8 mouse cellular contexts compared by ENCODE assay signal in genomic region chr6:4544554-4544953, GRCm38 (mm10). TPM values are rescaled to one million over a fixed set of nuclear protein-coding genes. Genes with fewer than 3 reads are reported as not detected.
A peak's percentile ranks its signal among the peaks of the same experiment; 100 is the strongest.
DNase-seq lines count a peak whose midpoint lies in the region; ATAC-seq and TF ChIP-seq lines count a peak whose summit lies in the region.

No protein-coding gene starts in this region.

- H3K9ac ChIP-seq in forebrain, embryonic 13.5 days: no peak overlapping the region
- H3K9ac ChIP-seq in forebrain, embryonic 16.5 days (replicated peaks; ENCODE audit: low read depth, low read length): no peak overlapping the region

- no peaks in the 10 kb centered on the region for H3K9me3 ChIP-seq in forebrain, embryonic 13.5 days (replicated peaks)
- no peaks in the 10 kb centered on the region for H3K9me3 ChIP-seq in forebrain, embryonic 16.5 days (ENCODE audit: control insufficient read depth, low read length)

- no peaks in the 10 kb centered on the region for H3K36me3 ChIP-seq in forebrain, embryonic 13.5 days (ENCODE audit: poor library complexity, severe bottlenecking)
- H3K36me3 ChIP-seq in forebrain, embryonic 16.5 days (ENCODE audit: control insufficient read depth, insufficient read depth): no peaks in the 10 kb centered on the region
- no peaks in the 10 kb centered on the region for H3K36me3 ChIP-seq in thymus, adult 2 months (ENCODE audit: control insufficient read depth, insufficient read depth, low read length)
- H3K36me3 ChIP-seq in small intestine, adult 2 months (ENCODE audit: control insufficient read depth, insufficient read depth, low read length): no peaks in the 10 kb centered on the region

- no peaks in the 10 kb centered on the region; the same call in 1 of the 2 replicates for H3K4me1 ChIP-seq in forebrain, embryonic 13.5 days
- no peaks in the 10 kb centered on the region for H3K4me1 ChIP-seq in forebrain, embryonic 16.5 days (replicated peaks; ENCODE audit: control insufficient read depth, insufficient read depth, low read length)
- H3K4me1 ChIP-seq in thymus, adult 2 months (replicated peaks; ENCODE audit: control insufficient read depth, insufficient read depth, low read length): no peaks in the 10 kb centered on the region
- H3K4me1 ChIP-seq in small intestine, adult 2 months (ENCODE audit: control insufficient read depth, insufficient read depth, insufficient read length, low read length): no peaks in the 10 kb centered on the region

- no peaks in the 10 kb centered on the region for H3K27me3 ChIP-seq in forebrain, embryonic 13.5 days
- H3K27me3 ChIP-seq in forebrain, embryonic 16.5 days (replicated peaks; ENCODE audit: control insufficient read depth, insufficient read depth, low read length): 0 out of 2 replicates have a peak, but pooled peaks cover 2% of the 10 kb centered on the region
- H3K27me3 ChIP-seq in thymus, adult 2 months (ENCODE audit: control insufficient read depth, insufficient read depth, low read length): no peaks in the 10 kb centered on the region
- 0 out of 2 replicates have a peak, but pooled peaks cover 2% of the 10 kb centered on the region for H3K27me3 ChIP-seq in small intestine, adult 2 months (ENCODE audit: control insufficient read depth, insufficient read depth, low read length)

- 48% methylated on average over 6 of the region's 6 CpGs for WGBS in forebrain, embryonic 13.5 days
- 44% methylated on average over 6 of the region's 6 CpGs for WGBS in forebrain, embryonic 16.5 days
- 47% methylated on average over 6 of the region's 6 CpGs for WGBS in thymus, adult 2 months
- 45% methylated on average over 6 of the region's 6 CpGs for WGBS in small intestine, adult 2 months

- no peak overlapping the region for H3K4me2 ChIP-seq in forebrain, embryonic 13.5 days
- no peak overlapping the region for H3K4me2 ChIP-seq in forebrain, embryonic 16.5 days (ENCODE audit: low read length)

- peak; percentile 36 for DNase-seq in thymus, adult 2 months
- no peak for DNase-seq in thymus, adult 18-20 months
- DNase-seq in embryo, embryonic 10.5 days (ENCODE audit: low spot score): peak; percentile 66
- peak; percentile 59 to 71 for DNase-seq in kidney, postnatal 4 days
- DNase-seq in right cerebral cortex, postnatal 14 days: no peak

- no peak overlapping the region for H3K27ac ChIP-seq in forebrain, embryonic 13.5 days
- H3K27ac ChIP-seq in forebrain, embryonic 16.5 days (ENCODE audit: low read length): no peak overlapping the region
- H3K27ac ChIP-seq in thymus, adult 2 months (ENCODE audit: control insufficient read depth, insufficient read depth, low read length): no peak overlapping the region
- H3K27ac ChIP-seq in small intestine, adult 2 months (ENCODE audit: insufficient read depth, low read depth, low read length): no peak overlapping the region

- no peak for TF ChIP-seq CTCF in thymus, adult 2 months (IDR thresholded peaks at IDR 0.05; ENCODE audit: borderline replicate concordance, control insufficient read depth, extremely low read depth, insufficient read depth, low read length, poor library complexity)
- peak; percentile 42; the same call in 1 of the 2 replicates for TF ChIP-seq CTCF in small intestine, adult 2 months (IDR thresholded peaks at IDR 0.05; ENCODE audit: extremely low read depth, insufficient read length, insufficient replicate concordance, low read depth, low read length)

- H3K4me3 ChIP-seq in forebrain, embryonic 13.5 days: no peak overlapping the region
- no peak overlapping the region for H3K4me3 ChIP-seq in forebrain, embryonic 16.5 days (replicated peaks; ENCODE audit: low read length)
- no peak overlapping the region for H3K4me3 ChIP-seq in thymus, adult 2 months (ENCODE audit: control insufficient read depth, insufficient read depth, low read length)
- no peak overlapping the region for H3K4me3 ChIP-seq in small intestine, adult 2 months (ENCODE audit: low read depth, low read length)

- no peak for TF ChIP-seq POLR2A in thymus, adult 2 months (IDR thresholded peaks at IDR 0.05; ENCODE audit: control insufficient read depth, extremely low read depth, insufficient read depth, low read length, poor library complexity)
- TF ChIP-seq POLR2A in small intestine, adult 2 months (IDR thresholded peaks at IDR 0.05; ENCODE audit: low read depth, low read length): no peak

- 0 out of 2 replicates have a peak, but pooled peaks have one; percentile 39 for ATAC-seq in forebrain, embryonic 13.5 days
- no peak for ATAC-seq in forebrain, embryonic 16.5 days

RNA-seq across cellular contexts. Expression of gene Col1a2, which starts 39.9 kb away (rescaled TPM):
- polyA plus RNA-seq in forebrain, embryonic 13.5 days (2015; fragmentation: Nextera tagmentation; extraction: Ambion mirVana): 29.8 and 31.4 TPM in 2 replicates
- 42.8 and 119 TPM in 2 replicates for polyA plus RNA-seq in forebrain, embryonic 16.5 days (2015; fragmentation: Nextera tagmentation; extraction: Ambion mirVana)
- polyA plus RNA-seq in thymus, adult 2 months (2012; rRNA removed): 20.7 and 21.5 TPM in 2 replicates
- polyA plus RNA-seq in small intestine, adult 2 months (2012; rRNA removed): 31.8 and 39.8 TPM in 2 replicates

RNA-seq across cellular contexts. Expression of gene Casd1, which starts 56.1 kb away (rescaled TPM):
- 31.9 and 32.4 TPM in 2 replicates for polyA plus RNA-seq in forebrain, embryonic 13.5 days (2015; fragmentation: Nextera tagmentation; extraction: Ambion mirVana)
- polyA plus RNA-seq in forebrain, embryonic 16.5 days (2015; fragmentation: Nextera tagmentation; extraction: Ambion mirVana): 36.8 and 41.7 TPM in 2 replicates
- polyA plus RNA-seq in thymus, adult 2 months (2012; rRNA removed): 18.2 and 25.6 TPM in 2 replicates
- polyA plus RNA-seq in small intestine, adult 2 months (2012; rRNA removed): 4.5 and 4.9 TPM in 2 replicates

Comparison
In these comparisons a context has a peak if more than half of its experiments do, and no peak if none do; other contexts are left out.
1. DNase-seq: peak in thymus, adult 2 months (single experiment), embryo, embryonic 10.5 days (single experiment) and kidney, postnatal 4 days (2 of 2); none in thymus, adult 18-20 months (0 of 2) and right cerebral cortex, postnatal 14 days (single experiment).